Mouse (Mus musculus) heart, postnatal 25 days (tissue): ENCODE measurements at regions not wholly inside any gene's neighbourhood (a gene's known extent, or its start where the extent isn't known, plus 50 kb on each side); places are given as distances from the start of the nearest gene placed in this dataset.

Experiments
- DNase-seq: peaks from one replicate; pipeline ENCODE4 v3.0.0; 2022; ENCODE audit warnings: low spot score
- intact Hi-C: fragments of 180-260 bp; cut with DNase I; formaldehyde crosslinking; loops from one replicate; pipeline ENCODE4 v1.15.1; 2025

- no peak for DNase-seq
- intact Hi-C loops: no loop called here
These were observed 501.5 kb downstream of the Rab28 start for GRCm38 (mm10) chr5:41206462-41206861.

- intact Hi-C loops: no loop called here
- no peak for DNase-seq
These were observed 503.5 kb downstream of the Rab28 start for GRCm38 (mm10) chr5:41204417-41204816.

DNA sequence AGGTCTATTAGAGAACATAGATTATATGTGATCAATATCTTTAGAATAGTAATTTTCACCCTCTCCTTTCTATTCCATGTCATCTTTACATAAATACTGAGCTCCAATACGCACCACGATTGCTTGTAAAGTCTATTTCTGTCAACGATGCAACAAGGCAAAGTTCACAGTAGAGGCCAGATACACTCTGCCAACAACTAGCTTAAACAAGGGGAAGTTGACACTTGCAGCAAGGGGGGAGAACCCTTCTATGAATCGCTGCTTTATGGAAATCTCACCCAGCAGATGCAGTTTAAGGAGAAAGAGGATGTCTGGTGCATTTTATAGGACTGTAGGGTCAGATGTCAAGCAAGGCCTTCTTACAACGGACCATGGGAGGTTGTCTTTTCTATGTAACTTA lies 520.8 kb downstream of the Rab28 start:
- intact Hi-C loops: no loop called here
- no peak for DNase-seq

DNA sequence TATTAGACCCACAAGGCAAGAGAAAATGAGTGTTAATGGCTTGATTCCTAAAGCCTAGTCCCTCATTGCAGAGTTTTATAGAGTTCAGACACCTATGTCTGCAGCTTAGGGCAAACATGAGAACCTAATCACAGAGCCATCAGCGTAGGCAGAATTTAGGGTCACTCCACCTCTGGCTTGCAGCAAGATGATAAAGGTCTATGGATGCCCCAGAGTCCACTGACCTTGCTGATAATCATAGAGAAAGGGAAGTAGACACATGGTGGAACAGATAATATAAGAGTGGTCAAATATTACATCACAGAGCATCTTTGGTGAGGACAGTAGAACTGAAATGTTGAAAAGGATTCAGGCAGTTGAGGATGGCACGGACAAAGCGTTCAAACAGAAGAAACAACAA lies 530.7 kb downstream of the Rab28 start:
- no peak for DNase-seq
- intact Hi-C loops: no loop called here

DNA sequence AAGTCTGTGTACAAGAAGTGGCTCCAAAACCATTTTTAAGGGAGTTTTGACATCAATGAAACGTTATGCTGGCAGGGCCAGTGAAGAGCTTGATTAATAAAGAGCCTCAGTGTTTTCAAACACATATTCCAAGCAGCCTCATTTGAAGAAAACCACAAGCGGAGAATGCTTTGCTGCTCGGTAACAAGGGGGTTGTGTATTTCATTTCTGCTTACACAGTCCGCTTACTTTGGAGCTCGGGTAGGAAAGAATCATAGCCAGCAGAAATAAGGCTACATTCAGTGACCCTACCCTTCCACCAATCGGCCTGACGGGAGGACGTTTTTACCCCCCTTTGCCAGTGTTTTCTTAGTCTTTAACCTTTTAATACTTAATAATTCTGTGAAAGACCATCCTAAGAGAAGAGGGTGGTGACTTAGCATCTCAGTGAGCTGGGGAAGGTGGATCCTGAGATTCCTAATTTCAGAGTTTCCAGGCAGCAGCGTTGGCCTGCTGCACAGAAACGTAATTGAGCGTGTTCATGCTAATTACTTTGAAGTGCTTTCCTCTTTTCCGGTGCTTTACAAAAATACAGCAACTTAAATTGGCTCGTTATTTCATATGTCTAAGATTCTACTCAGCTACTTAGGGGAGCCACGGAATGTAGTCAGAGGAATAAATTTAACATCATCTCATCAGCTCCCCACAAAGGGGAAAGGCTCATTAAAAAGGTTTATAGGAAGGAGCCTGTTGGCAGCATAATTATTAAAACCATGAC lies 541.9 kb downstream of the Rab28 start:
- intact Hi-C loops: no loop called here
- no peak for DNase-seq

DNA sequence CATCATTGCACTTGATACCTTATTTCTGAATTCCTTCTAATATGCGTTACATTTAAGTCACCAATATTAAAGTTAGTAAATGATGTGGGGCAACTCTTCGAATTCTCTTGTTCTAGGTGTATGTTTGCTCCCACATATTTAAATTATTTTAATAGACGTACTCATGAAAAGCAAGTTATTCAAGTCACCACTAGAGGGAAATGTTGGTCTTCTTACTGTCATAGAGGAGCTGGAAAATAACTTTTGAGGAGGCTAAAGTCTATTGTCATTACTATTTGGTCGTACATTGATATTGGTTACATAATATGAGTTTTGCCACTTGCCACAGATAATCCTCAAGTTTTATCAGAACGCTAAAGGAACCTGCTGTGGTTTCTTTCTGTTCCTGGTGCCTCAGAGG lies 582.9 kb downstream of the Rab28 start:
- intact Hi-C loops: loop anchor here (1.0 kb wide), 1 partner anchor 643 kb away; no protein-coding TSS in a partner anchor
- DNase-seq: no peak

GRCm38 (mm10) chr5:41117658-41118057 lies 590.3 kb downstream of the Rab28 start:
- intact Hi-C loops: no loop called here
- DNase-seq: no peak

GRCm38 (mm10) chr5:41087773-41088172 lies 620.2 kb downstream of the Rab28 start:
- DNase-seq: no peak
- intact Hi-C loops: no loop called here

- intact Hi-C loops: no loop called here
- no peak for DNase-seq
These were observed 631.5 kb downstream of the Rab28 start for GRCm38 (mm10) chr5:41076412-41076811.

GRCm38 (mm10) chr5:41061646-41062045 lies 646.3 kb downstream of the Rab28 start:
- intact Hi-C loops: no loop called here
- DNase-seq: no peak

GRCm38 (mm10) chr5:41061222-41061621 lies 646.7 kb downstream of the Rab28 start:
- no peak for DNase-seq
- intact Hi-C loops: no loop called here

- DNase-seq: no peak
These were observed 649.9 kb downstream of the Rab28 start for GRCm38 (mm10) chr5:41058015-41058414.

GRCm38 (mm10) chr5:41051948-41052347 lies 656.0 kb downstream of the Rab28 start:
- no peak for DNase-seq
- intact Hi-C loops: loop anchor here (2.0 kb wide), 1 partner anchor 717 kb away; no protein-coding TSS in a partner anchor

More at GRCm38 (mm10) chr5:41058015-41058414, 649.9 kb downstream of the Rab28 start:
- intact Hi-C loops: no loop called here

DNA sequence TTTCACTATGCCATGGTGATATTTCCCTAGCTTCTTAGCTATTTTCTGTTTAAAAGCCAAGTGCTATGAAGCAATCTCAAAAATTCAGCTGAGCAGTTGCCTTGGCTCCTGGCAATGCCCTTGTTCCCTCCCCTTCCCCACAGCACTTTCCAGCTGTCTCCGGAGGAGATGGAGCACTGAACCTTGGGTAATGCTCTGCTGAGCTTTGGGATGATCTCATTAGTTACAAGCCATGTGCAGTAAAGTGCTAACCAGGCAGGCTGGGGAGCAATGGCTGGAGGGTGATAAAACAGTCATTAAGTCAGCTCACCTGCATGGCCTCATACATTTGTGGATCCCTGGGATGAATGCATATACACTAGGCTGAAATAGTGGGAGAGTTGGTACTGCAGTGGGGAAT lies 659.4 kb downstream of the Rab28 start:
- no peak for DNase-seq
- intact Hi-C loops: no loop called here

DNA sequence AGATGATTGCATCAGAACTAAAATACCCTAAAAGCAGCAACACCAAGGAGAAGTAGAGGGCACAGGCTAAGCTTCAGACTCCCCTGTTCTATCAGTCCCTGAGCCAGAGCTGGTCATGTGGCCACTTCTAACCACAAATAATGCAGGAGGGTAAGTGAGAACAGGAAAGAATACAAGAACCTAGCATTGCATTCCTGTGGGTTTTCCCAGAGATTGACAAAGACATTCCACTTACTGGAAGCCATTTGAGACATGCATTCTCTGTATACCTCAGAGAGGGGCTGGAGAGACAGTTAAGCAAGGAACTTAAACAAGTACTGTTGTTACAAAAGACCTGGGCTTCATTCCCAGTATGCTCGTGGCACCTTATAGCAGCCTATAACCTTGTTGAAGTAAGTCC lies 662.7 kb downstream of the Rab28 start:
- intact Hi-C loops: no loop called here
- DNase-seq: no peak

- no peak for DNase-seq
- intact Hi-C loops: no loop called here
These were observed 663.5 kb downstream of the Rab28 start for GRCm38 (mm10) chr5:41044465-41044864.

DNA sequence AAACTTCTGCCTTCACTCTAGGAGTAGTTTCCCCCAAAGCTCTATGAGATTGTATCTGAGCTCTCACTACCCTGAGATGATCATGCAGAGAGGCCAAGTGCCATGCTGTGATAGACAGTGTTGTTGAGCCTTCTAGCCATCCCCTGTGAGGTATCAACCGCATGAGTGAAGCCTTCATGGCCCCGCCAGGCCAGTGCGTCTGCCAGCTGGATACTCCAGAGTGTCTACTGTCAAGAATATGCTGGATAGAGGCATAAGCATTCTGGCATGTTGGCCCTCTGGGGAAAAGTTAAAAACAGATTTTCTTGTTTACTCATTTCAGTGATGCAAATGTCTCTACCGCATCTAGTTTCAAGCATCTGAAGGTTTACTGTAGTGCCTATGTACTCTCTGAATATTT lies 669.2 kb downstream of the Rab28 start:
- no peak for DNase-seq
- intact Hi-C loops: no loop called here

DNA sequence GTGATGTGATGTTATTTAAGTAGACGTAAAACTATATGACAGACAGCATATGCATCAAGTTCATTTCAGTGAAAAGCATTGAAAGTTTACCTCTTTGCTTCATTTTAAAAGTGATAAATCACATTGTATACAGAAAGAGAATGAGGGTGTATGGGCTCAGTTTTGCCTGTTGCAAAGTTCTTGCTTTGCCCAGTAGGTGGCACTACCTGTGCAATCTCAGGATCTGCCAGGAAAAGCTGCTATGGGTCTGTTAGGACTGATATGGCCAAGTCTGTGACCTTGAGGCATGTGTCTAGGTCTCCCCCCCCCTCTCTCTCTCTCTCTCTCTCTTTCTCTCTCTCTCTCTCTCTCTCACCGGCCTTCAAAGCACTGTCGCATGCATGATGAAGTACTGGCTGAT lies 701.3 kb downstream of the Rab28 start:
- DNase-seq: no peak
- intact Hi-C loops: no loop called here

DNA sequence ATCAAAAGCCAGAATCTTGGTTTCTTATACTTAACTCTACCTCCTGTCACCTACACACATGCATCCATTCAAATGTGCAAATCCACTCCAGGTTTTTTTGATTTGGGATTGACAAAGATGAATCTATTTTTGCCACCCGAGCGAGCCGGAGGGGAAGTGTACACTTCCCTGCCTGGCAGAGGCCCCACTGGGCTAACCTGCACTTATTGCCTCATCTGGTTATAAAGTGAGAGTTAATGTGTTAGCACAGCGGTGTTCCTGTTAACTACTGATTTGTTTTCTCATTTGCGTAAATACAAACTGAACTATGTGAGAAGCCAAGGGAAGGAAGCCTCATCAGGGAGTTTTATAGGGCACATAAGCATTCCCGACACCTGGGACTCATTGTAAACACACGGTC lies 721.4 kb downstream of the Rab28 start:
- intact Hi-C loops: no loop called here
- no peak for DNase-seq

DNA sequence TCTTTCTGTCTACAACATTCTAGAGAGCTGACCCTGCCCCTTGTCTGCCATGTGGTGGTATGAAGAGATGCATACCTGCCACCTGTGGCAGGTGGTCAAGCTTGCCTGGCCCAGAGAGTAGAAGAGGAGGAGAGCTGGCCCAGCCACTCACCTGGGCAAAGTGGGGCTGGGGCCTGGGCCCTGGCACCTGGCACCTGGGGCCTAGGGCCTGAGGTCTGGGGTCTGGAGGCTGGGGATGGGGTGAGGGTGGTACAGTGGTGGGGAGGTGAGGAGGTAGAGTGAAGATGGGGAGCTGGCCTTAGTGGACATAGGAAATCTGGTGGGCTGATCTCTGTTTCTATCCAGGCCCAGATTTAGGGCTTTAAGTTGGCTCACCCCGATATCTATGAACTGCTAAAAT lies 733.1 kb downstream of the Rab28 start:
- DNase-seq: no peak
- intact Hi-C loops: no loop called here

DNA sequence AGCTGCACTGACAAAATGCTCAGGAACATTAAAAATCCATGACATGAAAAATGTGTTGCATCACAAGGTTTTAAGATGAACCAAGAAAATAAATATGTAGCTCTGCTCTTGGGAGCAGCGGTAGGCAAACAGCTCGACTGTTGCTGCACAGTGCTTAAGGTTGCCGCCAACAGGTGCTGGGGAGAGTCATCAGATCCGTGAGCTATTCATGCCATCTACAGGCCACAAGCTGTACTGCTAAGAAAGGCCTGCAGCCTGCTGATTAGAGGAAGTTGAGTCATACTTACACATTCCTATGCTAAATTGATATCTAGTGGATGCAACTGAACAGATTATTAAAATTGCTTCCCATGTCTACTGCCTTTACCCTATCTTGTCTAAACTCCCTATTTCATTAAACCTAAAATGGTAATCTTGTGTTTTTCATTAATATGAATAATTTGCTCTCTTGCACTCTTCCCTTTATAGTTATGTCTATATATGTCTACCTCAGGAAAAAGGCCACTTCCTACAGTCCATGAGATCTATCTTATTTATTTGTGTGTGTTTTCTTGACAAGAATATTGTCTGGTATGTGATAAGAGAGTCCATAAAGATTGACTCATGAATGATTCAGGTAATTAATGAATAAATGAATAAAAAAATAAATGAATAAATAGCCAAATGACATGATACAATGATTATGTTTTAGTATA lies 754.9 kb downstream of the Rab28 start:
- intact Hi-C loops: loop anchor here (2.0 to 10.0 kb wide), 2 partner anchors 670 to 828 kb away; no protein-coding TSS in a partner anchor
- no peak for DNase-seq
